Mouse (Mus musculus) hindbrain, embryonic 15.5 days (tissue): ENCODE measurements around the gene Cope. TPM values are rescaled to one million over a fixed set of nuclear protein-coding genes. Genes with fewer than 3 reads are reported as not detected.

ENCODE experiments used
- ATAC-seq: fragments of 200-750 bp; cut with Nextera tagmentation; 2 replicates; pipeline ENCODE4 v1.8.0; 2017; ENCODE audit warnings: low read depth, moderate number of reproducible peaks, moderate TSS enrichment; ENCODE audit not compliant: low FRiP score
- H3K27ac ChIP-seq: fragments of 300-500 bp; sonication (generic); replicated peaks from 2 replicates; pipeline ENCODE4 v1.5.1; 2015; ENCODE audit warnings: mild to moderate bottlenecking, inconsistent platforms
- H3K27me3 ChIP-seq: fragments of 300-500 bp; sonication (generic); 2 replicates; pipeline ENCODE4 v1.6.1; 2015; ENCODE audit warnings: control low read depth, inconsistent platforms
- H3K36me3 ChIP-seq: fragments of 300-500 bp; sonication (generic); 2 replicates; pipeline ENCODE4 v1.6.1; 2015; ENCODE audit warnings: control low read depth, inconsistent platforms
- H3K4me1 ChIP-seq: fragments of 300-500 bp; sonication (generic); replicated peaks from 2 replicates; pipeline ENCODE4 v1.6.1; 2015; ENCODE audit warnings: control low read depth, inconsistent platforms
- H3K4me2 ChIP-seq: fragments of 300-500 bp; sonication (generic); 2 replicates; pipeline ENCODE4 v1.6.1; 2015; ENCODE audit warnings: moderate library complexity, mild to moderate bottlenecking, inconsistent platforms
- H3K4me3 ChIP-seq: fragments of 300-500 bp; sonication (generic); 2 replicates; pipeline ENCODE4 v1.5.1; 2015; ENCODE audit warnings: mild to moderate bottlenecking, inconsistent platforms
- H3K9ac ChIP-seq: fragments of 300-500 bp; sonication (generic); 2 replicates; pipeline ENCODE4 v1.6.1; 2015; ENCODE audit warnings: inconsistent platforms
- H3K9me3 ChIP-seq: fragments of 300-500 bp; sonication (generic); 2 replicates; pipeline ENCODE4 v1.6.1; 2016; ENCODE audit warnings: control low read depth, inconsistent platforms
- WGBS: fragments of 180-500 bp; shearing (Covaris S2); methylation state at CpG from one replicate; pipeline ENCODE4 v1.1.7; 2015; 5-methylcytosine and 5-hydroxymethylcytosine counted together
- polyA plus RNA-seq: library from polyadenylated mRNA; unstranded; fragments of >200 nt; fragmentation: Nextera tagmentation; extraction: Ambion mirVana; gene quantifications from 2 replicates; pipeline ENCODE4 v1.2.1, GENCODE M21; 2015

Cope gene
- polyA plus RNA-seq = 291 and 295 TPM in 2 replicates

DNA sequence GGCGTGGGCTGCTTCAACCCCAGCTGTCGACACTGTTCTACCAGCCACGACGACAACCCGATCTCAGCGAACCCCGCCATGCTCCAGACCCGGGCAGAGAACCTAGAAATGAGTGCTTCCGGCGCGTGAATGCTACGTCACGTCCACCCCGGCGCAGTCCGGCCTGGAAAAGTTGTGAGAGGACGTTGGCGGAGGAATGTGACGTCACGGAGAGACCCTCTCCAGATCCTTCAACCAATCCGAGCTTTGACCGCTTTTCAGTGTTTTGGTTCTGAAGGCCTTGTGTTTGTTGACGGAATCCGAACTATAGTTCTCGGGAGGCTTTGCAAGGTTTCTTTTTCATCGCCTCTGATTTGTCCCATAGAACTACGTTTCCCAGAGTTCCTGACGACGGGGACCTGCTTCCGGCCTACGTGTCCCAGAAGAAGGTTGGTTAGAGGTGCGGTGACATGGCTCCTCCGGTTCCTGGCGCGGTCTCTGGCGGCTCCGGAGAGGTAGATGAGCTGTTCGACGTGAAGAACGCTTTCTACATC is at the start of gene Cope, which contains the start of gene Ddx49:
Gene Cope (plus strand): TSS at position 161 of the 533 bp plus-strand sequence.
Gene Ddx49 (minus strand): TSS at position 132 of the 533 bp plus-strand sequence.
- peaks cover 25% of the 10 kb centered on the region for H3K36me3 ChIP-seq
- peak within 1 kb of the TSS; percentile 84 for H3K4me2 ChIP-seq
- peak; percentile 92 for ATAC-seq
- H3K27ac ChIP-seq = peak within 1 kb of the TSS; percentile 57
- under 1% methylated on average over 40 of the region's 40 CpGs for WGBS
- H3K27me3 ChIP-seq = no peaks in the 10 kb centered on the region
- no peaks in the 10 kb centered on the region for H3K9me3 ChIP-seq
- H3K4me3 ChIP-seq = peak within 1 kb of the TSS; percentile 63
- H3K9ac ChIP-seq = peak within 1 kb of the TSS; percentile 66
- peaks cover 26% of the 10 kb centered on the region for H3K4me1 ChIP-seq

DNA sequence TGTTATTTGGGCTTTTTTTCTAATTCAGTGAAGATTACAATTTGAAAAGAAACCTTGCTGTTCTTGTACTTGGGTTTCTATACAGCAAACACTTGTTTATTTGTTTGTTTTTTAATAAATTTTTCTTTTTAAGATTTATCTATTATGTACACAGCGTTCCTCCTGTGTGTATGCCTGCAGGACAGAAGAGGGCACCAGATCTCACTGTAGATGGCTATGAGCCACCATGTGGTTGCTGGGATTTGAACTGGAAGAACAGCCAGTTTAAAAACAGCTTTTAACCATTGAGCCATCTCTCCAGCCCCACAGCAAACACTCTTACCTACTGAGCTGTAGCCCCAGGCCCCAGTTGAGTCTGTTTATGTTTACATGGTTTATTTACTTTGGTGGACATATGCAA is 47.7 kb upstream of the Cope start:
- H3K9me3 ChIP-seq = no peaks in the 10 kb centered on the region
- no peak for ATAC-seq
- peaks cover 97% of the 10 kb centered on the region for H3K36me3 ChIP-seq
- no peak overlapping the region for H3K4me2 ChIP-seq
- H3K4me3 ChIP-seq = no peak overlapping the region
- no peaks in the 10 kb centered on the region for H3K27me3 ChIP-seq
- H3K4me1 ChIP-seq = no peaks in the 10 kb centered on the region
- H3K27ac ChIP-seq = no peak overlapping the region
- WGBS = 84% methylated on average over 1 of the region's 1 CpGs
- H3K9ac ChIP-seq = no peak overlapping the region

- Histone ChIP-seq H3K4me3 (no peak overlapping the region), H3K36me3 (peaks cover 96% of the 10 kb centered on the region), H3K27me3 (no peaks in the 10 kb centered on the region), H3K4me1 (no peaks in the 10 kb centered on the region), H3K4me2 (no peak overlapping the region), H3K27ac (no peak overlapping the region), H3K9ac (no peak overlapping the region), H3K9me3 (no peaks in the 10 kb centered on the region)
- 93% methylated on average over 3 of the region's 3 CpGs for WGBS
- no peak for ATAC-seq
These were observed 44.9 kb upstream of the Cope start for GRCm38 (mm10) chr8:70257456-70257855.

- H3K9me3 ChIP-seq = no peaks in the 10 kb centered on the region
- 90% methylated on average over 5 of the region's 5 CpGs for WGBS
- no peak overlapping the region for H3K9ac ChIP-seq
- peaks cover 96% of the 10 kb centered on the region for H3K36me3 ChIP-seq
- no peak overlapping the region for H3K27ac ChIP-seq
- H3K4me3 ChIP-seq = no peak overlapping the region
- no peak for ATAC-seq
- no peaks in the 10 kb centered on the region for H3K4me1 ChIP-seq
- H3K4me2 ChIP-seq = no peak overlapping the region
- H3K27me3 ChIP-seq = no peaks in the 10 kb centered on the region
These were observed 43.7 kb upstream of the Cope start for GRCm38 (mm10) chr8:70258600-70258999.

DNA sequence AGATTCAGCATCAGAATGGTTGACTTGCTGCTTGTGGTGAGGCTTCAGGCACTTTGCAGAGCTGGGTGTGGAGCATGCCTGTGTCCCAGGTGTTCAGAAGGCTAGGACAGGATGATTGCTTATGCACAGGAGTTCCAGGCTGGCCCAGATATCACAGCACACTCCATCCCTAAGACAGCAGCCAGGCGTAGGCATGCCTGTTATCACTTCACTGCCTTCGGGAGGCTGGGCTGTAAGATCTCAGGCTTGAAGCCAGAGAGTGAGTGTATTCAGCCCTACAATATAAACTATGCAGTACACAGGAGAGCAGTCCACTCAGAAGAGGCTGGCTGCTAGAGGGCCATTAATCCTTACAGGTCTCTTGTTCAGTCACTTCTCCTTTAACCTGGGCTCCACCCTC is 43.3 kb upstream of the Cope start:
- peaks cover 96% of the 10 kb centered on the region for H3K36me3 ChIP-seq
- WGBS = 89% methylated on average over 2 of the region's 2 CpGs
- no peaks in the 10 kb centered on the region for H3K4me1 ChIP-seq
- no peak for ATAC-seq
- no peak overlapping the region for H3K4me3 ChIP-seq
- H3K9ac ChIP-seq = no peak overlapping the region
- H3K27ac ChIP-seq = no peak overlapping the region
- no peak overlapping the region for H3K4me2 ChIP-seq
- no peaks in the 10 kb centered on the region for H3K9me3 ChIP-seq
- H3K27me3 ChIP-seq = no peaks in the 10 kb centered on the region

DNA sequence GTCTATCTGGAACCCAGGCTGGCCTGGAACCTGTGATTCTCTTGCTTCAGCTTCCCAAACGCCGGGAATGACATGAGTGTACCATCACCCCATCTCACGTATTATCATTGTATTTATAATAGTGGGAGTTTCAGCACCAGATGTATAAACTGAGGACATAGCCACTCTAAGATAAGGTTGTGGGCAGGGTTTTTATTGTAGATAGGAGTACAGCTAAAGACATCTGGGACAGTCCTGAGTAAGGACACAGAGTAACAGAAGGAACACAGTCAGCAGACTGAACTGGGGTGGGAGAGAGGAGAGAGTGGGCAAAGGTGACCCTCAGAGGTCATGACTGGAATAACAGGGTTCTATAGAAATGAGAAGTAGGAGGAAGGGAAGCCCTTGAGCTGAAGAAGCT is 34.6 kb upstream of the Cope start:
- Histone ChIP-seq H3K27me3 (no peaks in the 10 kb centered on the region), H3K9ac (no peak overlapping the region), H3K4me2 (no peak overlapping the region), H3K27ac (no peak overlapping the region), H3K4me3 (no peak overlapping the region), H3K4me1 (no peaks in the 10 kb centered on the region), H3K36me3 (peaks cover 30% of the 10 kb centered on the region), H3K9me3 (no peaks in the 10 kb centered on the region)
- WGBS = 83% methylated on average over 3 of the region's 3 CpGs
- no peak for ATAC-seq

GRCm38 (mm10) chr8:70268311-70268710 is 34.0 kb upstream of the Cope start:
- H3K27ac ChIP-seq = no peak overlapping the region
- H3K36me3 ChIP-seq = peaks cover 24% of the 10 kb centered on the region
- 58% methylated on average over 5 of the region's 5 CpGs for WGBS
- no peaks in the 10 kb centered on the region for H3K27me3 ChIP-seq
- no peak for ATAC-seq
- H3K4me2 ChIP-seq = no peak overlapping the region
- no peak overlapping the region for H3K9ac ChIP-seq
- H3K4me3 ChIP-seq = no peak overlapping the region
- H3K4me1 ChIP-seq = no peaks in the 10 kb centered on the region
- H3K9me3 ChIP-seq = no peaks in the 10 kb centered on the region

DNA sequence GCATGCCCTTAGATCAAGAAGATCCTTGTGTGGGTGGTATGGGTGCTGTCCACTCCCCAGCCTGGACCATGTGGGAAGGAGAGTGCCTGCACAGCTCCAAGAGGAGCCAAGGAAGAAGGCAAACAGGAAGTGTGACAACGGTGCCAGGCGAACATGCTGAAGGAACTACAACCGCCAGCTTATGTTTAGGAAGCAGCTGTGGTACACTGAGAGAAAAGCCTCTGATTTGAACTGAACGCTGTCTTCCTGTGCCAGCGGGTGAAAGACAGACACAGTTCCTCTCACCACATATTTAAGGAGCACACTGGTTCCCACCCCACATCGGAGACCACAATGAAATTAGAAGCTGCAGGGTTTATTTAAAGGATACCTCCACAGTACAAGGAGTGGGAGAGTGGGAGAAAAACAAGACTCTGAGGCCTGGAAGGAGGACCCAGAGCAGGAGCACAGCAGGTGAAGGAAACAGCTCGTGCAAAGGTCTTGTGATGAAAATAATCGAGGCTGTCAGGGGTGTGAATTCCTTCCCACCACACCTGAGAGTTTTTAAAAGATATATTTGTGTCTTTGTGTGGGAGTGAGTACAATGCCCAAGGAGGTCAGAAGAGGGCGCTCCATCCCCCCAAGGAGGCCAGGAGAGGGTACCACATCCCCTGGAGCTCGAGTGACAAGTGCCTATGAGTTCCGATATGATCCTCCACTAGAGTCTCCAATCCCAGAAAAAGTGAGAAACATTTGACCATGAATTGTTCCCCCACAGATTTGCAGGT is 33.3 kb upstream of the Cope start:
- Histone ChIP-seq H3K4me3 (no peak overlapping the region), H3K9me3 (no peaks in the 10 kb centered on the region), H3K27me3 (no peaks in the 10 kb centered on the region), H3K27ac (no peak overlapping the region), H3K4me2 (no peak overlapping the region), H3K9ac (no peak overlapping the region), H3K4me1 (no peaks in the 10 kb centered on the region), H3K36me3 (peaks cover 17% of the 10 kb centered on the region)
- 58% methylated on average over 11 of the region's 11 CpGs for WGBS
- ATAC-seq = no peak

GRCm38 (mm10) chr8:70272949-70273348 is 29.4 kb upstream of the Cope start:
- Histone ChIP-seq H3K4me1 (no peaks in the 10 kb centered on the region), H3K9me3 (no peaks in the 10 kb centered on the region), H3K4me2 (no peak overlapping the region), H3K9ac (no peak overlapping the region), H3K4me3 (no peak overlapping the region), H3K27me3 (no peaks in the 10 kb centered on the region), H3K36me3 (no peaks in the 10 kb centered on the region), H3K27ac (no peak overlapping the region)
- ATAC-seq = no peak
- WGBS = 72% methylated on average over 3 of the region's 3 CpGs

- H3K4me3 ChIP-seq = no peak overlapping the region
- no peak overlapping the region for H3K9ac ChIP-seq
- no peak for ATAC-seq
- no peak overlapping the region for H3K27ac ChIP-seq
- no peaks in the 10 kb centered on the region for H3K9me3 ChIP-seq
- H3K4me1 ChIP-seq = no peaks in the 10 kb centered on the region
- no peaks in the 10 kb centered on the region for H3K27me3 ChIP-seq
- no peak overlapping the region for H3K4me2 ChIP-seq
- no peaks in the 10 kb centered on the region for H3K36me3 ChIP-seq
These were observed 28.0 kb upstream of the Cope start for GRCm38 (mm10) chr8:70274350-70274749.

DNA sequence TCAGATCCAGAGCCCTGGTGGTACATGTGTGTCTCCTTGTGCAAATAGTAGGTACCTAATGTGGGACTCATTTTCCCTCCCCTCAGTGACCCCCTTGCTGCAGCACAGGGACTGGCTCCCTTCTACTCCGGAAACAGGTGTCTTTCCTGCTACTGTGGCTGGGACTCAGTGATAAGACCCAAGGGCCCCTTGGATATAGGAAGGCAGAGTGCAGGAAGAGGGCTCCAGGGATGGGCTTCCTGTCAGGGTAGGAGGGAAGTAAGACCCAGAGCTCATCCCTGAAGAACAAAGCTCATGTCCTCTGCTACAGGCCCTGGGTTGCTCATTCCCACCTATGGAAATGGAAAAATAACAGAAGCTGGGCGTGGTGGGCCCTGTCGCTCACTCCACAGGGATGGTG is 25.8 kb upstream of the Cope start:
- ATAC-seq = no peak
- WGBS = 90% methylated on average over 3 of the region's 3 CpGs

GRCm38 (mm10) chr8:70278175-70278574 is 24.1 kb upstream of the Cope start:
- Histone ChIP-seq H3K27ac (no peak overlapping the region), H3K9ac (no peak overlapping the region), H3K4me1 (peaks cover 12% of the 10 kb centered on the region), H3K27me3 (no peaks in the 10 kb centered on the region), H3K4me3 (no peak overlapping the region), H3K4me2 (no peak overlapping the region), H3K9me3 (no peaks in the 10 kb centered on the region), H3K36me3 (no peaks in the 10 kb centered on the region)
- no peak for ATAC-seq
- 55% methylated on average over 15 of the region's 15 CpGs for WGBS

More for the DNA sequence above, 25.8 kb upstream of the Cope start:
- H3K36me3 ChIP-seq = no peaks in the 10 kb centered on the region
- no peaks in the 10 kb centered on the region for H3K9me3 ChIP-seq
- no peak overlapping the region for H3K4me3 ChIP-seq
- H3K4me1 ChIP-seq = no peaks in the 10 kb centered on the region
- no peak overlapping the region for H3K27ac ChIP-seq
- no peaks in the 10 kb centered on the region for H3K27me3 ChIP-seq
- H3K4me2 ChIP-seq = no peak overlapping the region
- H3K9ac ChIP-seq = no peak overlapping the region
